Mouse (Mus musculus) frontal cortex, postnatal 14 days (tissue): ENCODE results near the gene Chd6.

Experiments used
- DNase-seq, 2 experiments: peaks; one replicate each; pipeline ENCODE4 v3.0.0; 2022; ENCODE audit warnings: low spot score in 2 of 2

Chd6 gene

DNA sequence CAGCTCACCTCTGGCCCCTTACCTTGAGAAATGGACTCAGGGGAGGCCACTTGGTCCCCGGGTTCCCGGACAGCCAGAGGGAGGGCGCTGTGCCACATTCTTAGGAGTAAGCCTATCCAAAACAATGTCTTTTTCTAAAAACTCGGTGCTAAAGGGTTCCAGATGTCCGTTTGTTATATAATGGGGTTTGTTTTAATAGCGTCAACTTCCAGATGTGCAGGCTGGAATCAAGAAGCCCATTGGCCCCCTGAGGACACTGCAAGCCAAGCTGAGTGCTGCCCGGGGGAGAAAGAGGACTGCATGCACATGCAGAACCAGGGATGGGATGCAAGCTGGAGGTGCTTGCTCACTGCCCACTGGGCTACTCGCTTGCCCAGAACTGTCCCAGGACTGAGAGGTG lies 176.6 kb downstream of the Chd6 start:
- no peak for DNase-seq

DNA sequence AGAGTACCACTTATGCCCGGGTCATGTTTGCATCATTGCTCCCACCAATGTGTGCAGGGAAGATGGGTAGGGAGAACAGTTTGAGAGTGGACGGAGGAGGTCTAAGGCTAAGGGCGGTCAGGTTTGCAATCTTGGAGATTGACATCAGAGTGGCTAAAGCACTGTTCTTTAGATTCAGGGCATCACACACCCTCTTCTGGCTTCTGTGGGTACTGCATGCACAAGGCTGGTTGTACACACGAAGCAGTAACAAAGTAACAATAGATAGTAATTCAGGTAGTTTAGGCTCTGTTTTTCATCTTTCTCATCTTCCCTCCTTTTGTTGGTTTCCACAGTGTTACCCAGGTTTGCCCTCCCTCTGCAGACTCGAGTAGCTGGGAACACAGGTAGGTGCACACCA lies 177.5 kb downstream of the Chd6 start:
- DNase-seq, result no peak

DNA sequence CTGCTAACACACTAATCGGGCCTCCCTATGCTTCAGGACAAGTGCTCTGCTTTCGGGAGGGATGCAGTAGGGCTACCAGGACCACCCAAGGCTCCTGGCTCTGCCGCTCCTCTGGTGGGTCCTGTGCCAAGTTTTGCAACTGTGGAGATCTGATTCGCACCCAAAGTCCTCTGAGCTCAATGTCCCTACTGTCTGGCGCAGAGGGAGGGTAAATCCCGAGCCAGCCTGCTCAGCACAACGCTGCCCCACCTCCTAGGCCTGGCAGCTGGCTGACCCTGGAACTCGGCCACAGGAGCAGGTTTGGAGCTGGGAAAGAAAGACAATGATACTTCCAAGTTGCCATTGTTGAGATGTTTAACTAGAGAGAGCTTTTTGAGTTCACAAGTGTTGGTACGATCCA lies 183.7 kb downstream of the Chd6 start:
- peak in 1 of 2 experiments; percentile 35 for DNase-seq

DNA sequence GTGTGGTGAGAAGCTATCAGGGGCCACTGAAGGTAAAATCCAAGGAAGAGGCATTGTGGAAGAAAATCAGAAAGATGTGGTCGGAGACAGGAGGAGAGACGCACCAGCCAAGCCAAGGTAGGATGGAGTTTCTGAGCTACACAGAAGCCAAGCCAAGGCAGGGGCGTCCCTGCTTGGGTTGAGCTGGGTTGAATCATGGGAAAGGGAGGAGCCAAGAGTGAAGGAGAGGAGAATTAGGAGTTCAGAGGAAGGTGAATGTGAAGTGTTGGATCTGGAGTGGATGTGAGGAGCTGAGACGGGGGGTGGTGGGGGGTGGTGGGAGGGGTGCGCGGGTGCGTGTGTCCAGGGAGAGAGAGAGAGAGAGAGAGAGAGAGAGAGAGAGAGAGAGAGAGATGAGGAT lies 187.6 kb downstream of the Chd6 start:
- DNase-seq, result no peak

DNA sequence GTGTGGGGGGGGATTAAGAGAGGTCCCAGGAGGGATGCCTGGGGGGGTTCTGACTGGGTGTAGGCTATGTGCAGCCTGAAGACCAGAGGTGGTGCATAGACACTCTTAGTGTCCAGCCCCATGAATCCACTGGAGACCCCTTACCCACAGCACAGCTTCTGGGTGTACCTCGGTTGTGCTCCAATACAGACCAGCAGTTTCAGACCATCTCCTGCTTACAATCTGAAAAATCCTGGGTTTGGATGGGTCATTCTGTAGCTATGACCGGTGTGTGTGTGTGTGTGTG lies 190.0 kb downstream of the Chd6 start:
- no peak for DNase-seq

DNA sequence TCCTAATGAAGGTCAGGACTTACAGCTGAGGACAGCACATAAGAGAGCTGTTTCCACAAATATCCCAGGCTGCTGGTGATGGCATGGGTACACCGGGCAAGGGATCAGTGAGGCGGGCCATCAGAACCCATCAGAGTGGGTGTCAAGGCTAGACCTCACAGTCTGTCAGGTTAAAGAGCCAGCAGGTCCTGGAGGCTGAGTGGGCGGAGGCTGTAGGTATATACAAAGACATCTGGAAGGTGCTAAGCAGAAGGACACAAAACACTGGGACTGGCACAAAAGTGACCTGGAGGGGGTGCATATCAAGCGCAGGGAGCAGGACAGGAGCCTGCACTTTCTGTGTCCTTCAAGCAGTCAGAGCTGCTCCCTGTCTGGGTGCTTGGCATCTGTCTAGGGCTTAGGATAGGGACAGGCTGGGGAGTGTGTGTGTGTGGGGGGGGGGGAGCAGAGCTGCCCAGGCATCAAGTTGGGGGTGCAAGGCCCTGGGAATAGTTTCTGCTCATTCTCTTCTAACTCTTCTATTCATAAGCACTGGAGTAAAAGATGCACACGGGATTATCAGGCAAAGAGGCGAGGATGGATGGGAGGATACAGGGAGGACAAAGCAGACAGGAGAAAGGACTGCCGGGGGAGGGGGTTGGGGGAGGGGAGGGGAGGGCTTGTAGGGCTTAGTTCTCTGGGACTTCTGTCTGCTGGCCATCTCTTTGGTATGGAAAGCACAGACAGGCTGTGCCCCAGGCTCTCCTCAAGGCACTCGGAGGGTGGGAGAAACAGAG lies 190.5 kb downstream of the Chd6 start:
- no peak for DNase-seq

DNA sequence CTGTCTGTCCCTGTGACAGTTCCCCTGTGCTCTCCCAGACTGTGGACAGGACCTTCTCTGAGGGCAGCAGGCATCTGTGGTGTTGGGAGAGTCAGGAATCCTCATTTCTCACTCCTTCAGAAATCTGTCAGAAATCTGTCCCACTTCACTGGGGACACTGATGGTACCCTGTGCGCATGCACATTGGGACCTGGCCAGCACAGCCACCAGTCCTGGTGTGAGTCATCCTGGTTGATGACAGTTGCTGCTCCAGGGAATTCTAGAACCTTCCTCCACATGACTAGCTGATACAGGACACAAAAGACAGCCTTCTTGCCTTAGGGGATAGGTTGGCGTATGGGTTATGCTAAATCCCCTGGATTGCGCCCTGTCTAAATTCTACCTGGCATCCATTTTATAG lies 191.6 kb downstream of the Chd6 start:
- no peak for DNase-seq

DNA sequence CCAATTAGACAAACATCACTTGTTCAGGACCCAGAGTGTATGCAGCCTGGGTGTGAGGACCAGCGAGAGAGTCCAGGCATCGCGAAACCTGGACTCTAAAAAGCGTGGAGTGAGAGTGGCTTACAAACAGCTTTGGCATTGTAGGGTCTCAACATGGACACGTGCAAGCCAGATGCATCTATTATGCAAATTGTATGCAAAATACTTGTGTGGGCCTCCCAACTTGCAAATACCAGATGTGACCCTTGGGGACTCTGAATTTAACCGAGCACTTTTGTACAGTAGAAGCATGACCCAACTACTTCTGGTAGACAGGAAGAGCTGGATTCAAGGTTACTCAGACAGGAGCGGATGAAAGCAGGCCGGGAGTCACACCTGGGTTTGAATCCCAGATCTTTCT lies 192.2 kb downstream of the Chd6 start:
- DNase-seq, result no peak

DNA sequence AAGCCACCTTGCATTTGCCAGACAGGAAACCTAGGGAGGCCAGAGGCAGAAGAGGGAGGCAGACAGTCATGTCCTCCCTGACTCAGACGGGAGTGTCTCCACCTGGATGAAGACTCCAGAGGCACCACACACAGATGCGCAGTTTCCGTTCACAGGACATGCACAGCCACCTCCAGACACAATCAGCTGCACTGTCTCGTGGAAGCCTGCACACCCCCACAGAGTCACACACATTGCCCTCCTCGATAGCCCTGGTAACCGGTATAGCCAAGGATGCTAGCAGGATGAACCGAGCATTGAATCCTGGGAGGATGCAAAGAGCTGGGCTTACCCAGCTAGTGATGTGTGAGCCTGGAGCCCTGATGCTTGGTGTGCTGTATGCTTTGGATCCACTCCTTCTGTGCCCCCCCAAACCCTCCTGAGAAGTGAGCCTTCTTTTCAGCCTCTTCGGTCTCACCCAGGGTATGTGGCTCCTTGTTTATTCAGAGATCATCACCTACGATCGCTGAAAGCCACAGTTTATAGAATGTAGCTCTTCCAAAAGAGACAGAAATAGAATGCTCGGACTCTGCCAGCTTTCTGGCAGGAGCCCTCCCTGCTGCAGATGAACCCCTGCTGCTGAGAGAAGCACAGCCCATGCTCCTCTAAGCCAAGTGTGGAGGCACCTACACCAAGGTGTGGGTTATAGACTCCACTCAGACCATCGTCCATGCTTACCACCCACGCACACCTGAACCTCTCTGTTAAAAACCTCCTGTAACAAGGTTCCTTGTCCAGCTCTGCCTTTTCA lies 192.9 kb downstream of the Chd6 start:
- no peak for DNase-seq

DNA sequence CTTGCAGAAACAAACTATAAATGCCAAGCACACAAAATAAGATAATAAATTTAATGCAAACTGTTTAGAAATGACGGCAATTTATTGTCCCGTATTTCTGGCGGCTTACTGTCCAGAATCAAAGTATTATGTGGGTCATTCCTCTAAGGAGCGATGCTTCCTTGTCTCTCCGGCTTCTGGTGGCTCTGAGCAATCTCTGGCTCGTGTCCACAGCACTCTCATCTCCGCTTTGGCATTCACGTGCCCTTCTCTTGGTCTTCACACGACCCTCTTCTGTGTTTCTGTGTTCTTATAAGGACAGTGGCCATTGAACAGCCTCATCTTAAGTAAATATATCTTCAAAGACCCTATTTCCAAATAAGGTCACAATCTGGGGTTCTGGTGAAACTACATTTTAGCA lies 194.2 kb downstream of the Chd6 start:
- no peak for DNase-seq

DNA sequence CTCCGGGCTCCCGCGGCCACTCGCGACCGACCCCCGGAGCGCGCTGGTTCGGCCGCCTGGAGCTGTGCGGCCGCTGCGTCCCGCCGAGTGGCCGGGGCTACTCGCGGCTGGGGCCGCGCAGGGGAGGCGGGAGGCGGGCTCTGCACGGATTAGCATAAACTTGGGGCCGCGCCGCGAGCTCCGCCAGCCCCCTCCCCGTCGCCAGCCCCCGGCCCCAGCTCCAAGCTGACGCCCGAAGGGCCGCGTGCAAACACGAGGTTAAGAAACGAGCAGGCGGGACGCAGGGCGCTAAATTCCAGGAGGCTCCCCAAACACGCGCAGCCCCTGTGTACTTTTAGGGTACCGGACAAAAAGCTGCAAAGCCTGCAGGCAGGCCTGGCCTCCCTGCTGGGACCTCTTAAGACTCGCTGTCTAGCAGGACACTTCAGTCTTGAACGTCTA lies 196.6 kb downstream of the Chd6 start, which contains the start of gene Emilin3:
TSS of gene Emilin3 (minus strand) at position 98 of the 441 bp plus-strand sequence.
- no peak for DNase-seq

DNA sequence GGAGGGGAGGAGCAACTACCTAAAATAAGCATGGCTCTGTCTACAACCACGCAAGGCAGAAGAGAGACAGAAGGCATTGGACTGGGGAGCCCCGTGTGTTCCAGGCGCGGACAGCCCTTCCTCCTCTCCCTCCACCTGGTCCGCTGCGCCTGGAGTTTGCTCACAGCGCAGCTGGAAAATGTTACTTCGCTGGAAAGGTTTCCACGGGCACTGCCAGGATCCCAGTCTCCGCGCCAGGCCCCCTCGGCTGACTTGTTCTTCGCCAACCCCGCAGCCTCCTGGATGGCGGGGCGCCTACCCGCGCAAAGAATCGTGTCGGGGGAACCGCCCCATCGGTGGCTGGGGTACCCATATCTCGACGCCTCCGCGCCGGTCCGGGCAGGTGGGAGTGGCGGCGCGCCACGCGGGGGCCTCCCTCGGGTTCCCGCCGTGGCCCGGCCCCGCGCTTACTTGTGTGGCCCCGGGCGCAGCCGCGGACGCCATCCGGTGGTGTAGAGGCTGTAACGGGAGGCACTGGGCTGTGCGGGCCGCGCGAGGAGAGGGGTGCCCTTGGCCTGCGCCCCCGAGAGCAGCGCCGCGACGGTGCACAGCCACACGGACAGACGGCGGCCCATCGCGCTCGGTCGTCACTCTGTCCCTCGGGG lies 197.2 kb downstream of the Chd6 start:
- no peak for DNase-seq

DNA sequence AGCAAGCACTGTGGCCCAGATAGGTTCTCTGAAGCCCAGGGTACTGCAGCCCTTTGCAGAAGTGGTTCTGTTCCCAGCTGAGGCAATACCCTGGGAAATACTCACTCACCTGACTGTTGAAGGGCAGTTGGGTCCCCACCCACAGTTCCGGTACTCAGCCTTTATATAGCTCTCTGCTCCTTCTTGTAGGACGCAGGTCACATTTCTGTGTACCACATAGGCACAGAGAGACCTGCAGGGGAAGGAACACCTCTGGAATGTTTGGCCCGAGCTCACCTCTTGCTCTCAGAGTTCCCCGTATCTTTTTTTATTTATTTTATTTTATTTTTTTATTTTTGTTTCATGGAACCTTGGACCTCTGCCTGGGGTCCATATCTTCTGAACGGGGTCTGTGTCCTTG lies 198.2 kb downstream of the Chd6 start:
- no peak for DNase-seq

DNA sequence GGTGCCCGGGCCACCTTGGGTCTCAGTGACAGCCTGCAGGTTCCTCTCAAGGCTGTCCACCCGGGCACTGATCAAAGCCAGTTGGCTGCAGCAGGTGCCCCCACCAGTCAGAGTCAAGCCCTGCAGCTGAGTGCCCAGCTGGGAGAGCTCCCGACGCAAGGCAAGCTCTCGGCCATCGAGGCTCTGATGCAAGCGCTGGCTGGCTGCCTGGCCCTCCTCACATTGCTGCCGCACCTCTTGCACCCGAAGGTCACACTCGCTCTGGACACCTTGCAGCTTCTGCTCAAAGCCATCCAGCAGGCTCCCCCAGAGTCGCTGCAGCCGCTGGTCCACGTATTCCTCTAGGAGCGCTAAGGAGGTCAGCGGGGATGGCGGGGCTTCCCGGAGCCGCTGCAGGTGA lies 200.3 kb downstream of the Chd6 start:
- DNase-seq, result no peak

DNA sequence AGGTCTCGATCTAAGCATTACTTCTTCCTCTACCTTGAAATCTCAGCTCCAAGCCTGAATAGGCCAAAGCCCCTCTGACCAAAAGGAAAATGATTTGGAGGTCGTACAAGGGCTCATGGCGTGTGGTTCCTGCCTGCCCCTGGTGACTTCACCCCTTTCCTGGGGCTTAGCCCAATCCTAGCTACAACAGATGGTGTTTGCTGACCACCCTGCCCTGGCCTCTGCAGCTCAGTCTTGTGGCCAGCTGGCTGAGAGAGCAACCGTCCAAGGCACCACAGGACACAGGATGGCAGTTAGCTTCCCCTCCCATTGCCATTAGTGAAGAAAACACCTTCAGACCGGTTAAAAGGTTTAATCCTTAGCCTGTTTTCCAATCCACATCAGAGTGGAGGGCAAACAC lies 202.8 kb downstream of the Chd6 start:
- no peak for DNase-seq

DNA sequence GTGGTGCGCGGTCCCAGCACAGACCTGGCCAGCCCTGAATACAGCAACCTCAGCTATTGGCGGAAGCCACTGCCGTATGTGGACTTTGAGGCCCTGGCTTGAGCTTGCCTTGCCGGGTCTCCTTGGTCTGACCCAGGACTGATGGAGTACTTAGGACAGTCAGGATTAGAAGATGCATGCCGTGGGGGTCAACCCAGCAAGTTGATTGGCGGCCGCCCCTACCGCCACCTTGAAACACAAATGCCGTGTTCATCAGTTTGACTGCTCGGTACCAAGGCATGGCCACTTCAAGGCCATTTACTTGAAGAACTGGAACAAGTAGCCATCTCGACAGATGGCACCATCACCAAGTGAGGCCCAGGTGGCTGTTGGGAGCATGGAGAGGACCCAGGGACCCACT lies 203.6 kb downstream of the Chd6 start:
- DNase-seq, result no peak

DNA sequence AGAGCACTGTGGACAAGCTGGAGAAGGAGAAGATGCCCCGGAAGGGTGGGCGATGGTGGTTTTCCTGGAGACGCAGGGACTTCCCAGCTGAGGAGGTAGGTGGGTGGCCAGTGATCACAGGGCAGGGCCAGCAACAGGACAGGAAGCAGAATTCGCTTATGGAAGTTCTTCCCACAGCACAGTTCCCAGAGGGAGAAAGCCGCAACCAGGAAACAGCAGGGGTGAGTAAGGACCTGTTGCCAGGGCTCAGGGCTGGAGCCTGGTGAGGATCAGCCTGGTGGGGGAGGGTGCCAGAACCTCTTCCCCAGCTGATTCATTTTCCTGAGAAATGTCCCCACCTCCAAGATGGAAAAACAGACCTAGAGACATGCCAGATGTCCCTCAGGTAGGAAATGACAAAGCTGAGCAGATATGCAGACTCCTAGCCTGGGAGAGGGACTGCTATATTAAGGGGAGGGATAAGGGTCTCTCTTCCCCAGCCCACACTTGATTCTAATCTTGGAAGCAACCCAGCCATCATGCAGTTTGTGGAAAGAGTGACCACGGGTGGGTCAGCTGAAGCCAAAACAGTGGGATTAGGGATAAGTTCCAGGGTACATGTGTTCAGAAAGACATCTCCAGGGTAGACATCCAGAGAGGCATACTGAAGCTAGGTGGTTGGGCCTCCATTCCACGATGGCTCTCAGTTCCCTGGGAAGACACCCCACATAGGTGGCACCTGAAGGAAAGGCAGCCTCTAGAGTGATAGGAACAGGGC lies 207.0 kb downstream of the Chd6 start:
- DNase-seq, result no peak
